Comparison of ENCODE assay signal across 18 mouse cellular contexts in genomic region chr6:118968776-118969175, GRCm38 (mm10).
DNase-seq lines count a peak whose midpoint lies in the region; ATAC-seq and TF ChIP-seq lines count a peak whose summit lies in the region.
"Had no signal": no experiment of that assay in that cellular context is flagged by ENCODE, and none has a peak within 500 bp of the region (broad histone marks: within the 10 kb centered on the region; RNA-seq: fewer than 3 reads in every experiment).

No protein-coding gene starts in this region.

- ATAC-seq in liver, embryonic 11.5 days (replicated peaks; ENCODE audit: low FRiP score), result 0 out of 2 replicates have a peak, but pooled peaks have one; percentile 29
- ATAC-seq in liver, postnatal 0 days, result no peak
- ATAC-seq in intestine, postnatal 0 days, result peak; percentile 53
- ATAC-seq in liver, embryonic 14.5 days (ENCODE audit: insufficient read depth), result no peak
- ATAC-seq: forebrain, embryonic 16.5 days had no signal

- no peak for DNase-seq in liver, embryonic 11.5 days (ENCODE audit: low spot score)
- no peak for DNase-seq in liver, postnatal 0 days
- no peak for DNase-seq in liver, embryonic 14.5 days (ENCODE audit: low read depth in 3 of 3, low spot score in 3 of 3)
- DNase-seq in right cerebral cortex, postnatal 4 days, result no peak
- no peak for DNase-seq in gastrocnemius, postnatal 10 days
- no peak for DNase-seq in retina, embryonic 14.5 days (ENCODE audit: low spot score)
- DNase-seq: adrenal gland, adult 2 months; adrenal gland, postnatal 25 days; cerebellum, adult 18-20 months; cerebellum, adult 9-11 months; cerebellum, postnatal 36 days; gastrocnemius, postnatal 25 days; heart, postnatal 36 days had no signal

- no peak overlapping the region for H3K4me2 ChIP-seq in liver, embryonic 11.5 days
- H3K4me2 ChIP-seq in liver, postnatal 0 days (ENCODE audit: low read depth, low read length), result no peak overlapping the region
- H3K4me2 ChIP-seq in intestine, postnatal 0 days (replicated peaks; ENCODE audit: low read depth), result no peak overlapping the region
- H3K4me2 ChIP-seq in liver, embryonic 14.5 days (ENCODE audit: low read depth), result no peak overlapping the region
- H3K4me2 ChIP-seq: embryonic facial prominence, embryonic 13.5 days; forebrain, embryonic 12.5 days; heart, embryonic 13.5 days had no signal

- H3K4me1 ChIP-seq in liver, embryonic 11.5 days (replicated peaks; ENCODE audit: control insufficient read depth, insufficient read depth, low read length), result peaks cover 8% of the 10 kb centered on the region
- peaks cover 7% of the 10 kb centered on the region; the same call in 1 of the 2 replicates for H3K4me1 ChIP-seq in liver, postnatal 0 days (ENCODE audit: insufficient read depth)
- 0 out of 2 replicates have a peak, but pooled peaks cover 12% of the 10 kb centered on the region for H3K4me1 ChIP-seq in intestine, postnatal 0 days (replicated peaks; ENCODE audit: control insufficient read depth, insufficient read depth, low read length)
- peaks cover 3 to 13% of the 10 kb centered on the region in 2 experiments; a peak in 3 of 4 replicates for H3K4me1 ChIP-seq in liver, embryonic 14.5 days (replicated peaks; ENCODE audit: control insufficient read depth in 2 of 2, insufficient read depth in 2 of 2, low read length in 1 of 2)
- H3K4me1 ChIP-seq: forebrain, embryonic 12.5 days had no signal

- H3K36me3 ChIP-seq in liver, embryonic 11.5 days (ENCODE audit: control insufficient read depth, insufficient read depth, low read length), result no peaks in the 10 kb centered on the region
- no peaks in the 10 kb centered on the region for H3K36me3 ChIP-seq in liver, postnatal 0 days (replicated peaks; ENCODE audit: insufficient read depth, low read length)
- no peaks in the 10 kb centered on the region for H3K36me3 ChIP-seq in intestine, postnatal 0 days (ENCODE audit: control insufficient read depth, insufficient read depth)
- no peaks in the 10 kb centered on the region for H3K36me3 ChIP-seq in liver, embryonic 14.5 days (replicated peaks; ENCODE audit: control insufficient read depth, insufficient read depth, low read depth)
- H3K36me3 ChIP-seq: embryonic facial prominence, embryonic 13.5 days; forebrain, embryonic 12.5 days; heart, embryonic 13.5 days had no signal

- no peaks in the 10 kb centered on the region; the same call in 1 of the 2 replicates for H3K27me3 ChIP-seq in liver, embryonic 11.5 days (replicated peaks; ENCODE audit: control insufficient read depth, insufficient read depth, low read length)
- H3K27me3 ChIP-seq in liver, postnatal 0 days (ENCODE audit: insufficient read depth, low read length), result no peaks in the 10 kb centered on the region
- H3K27me3 ChIP-seq in intestine, postnatal 0 days (replicated peaks; ENCODE audit: control insufficient read depth, insufficient read depth, low read length), result no peaks in the 10 kb centered on the region
- no peaks in the 10 kb centered on the region for H3K27me3 ChIP-seq in liver, embryonic 14.5 days (ENCODE audit: control insufficient read depth, insufficient read depth, low read length)
- H3K27me3 ChIP-seq: embryonic facial prominence, embryonic 13.5 days; forebrain, embryonic 12.5 days; heart, embryonic 13.5 days had no signal

- no peaks in the 10 kb centered on the region for H3K9me3 ChIP-seq in liver, embryonic 11.5 days (ENCODE audit: control insufficient read depth, low read length)
- H3K9me3 ChIP-seq in liver, postnatal 0 days (ENCODE audit: low read length), result no peaks in the 10 kb centered on the region
- no peaks in the 10 kb centered on the region for H3K9me3 ChIP-seq in intestine, postnatal 0 days (ENCODE audit: control insufficient read depth)
- H3K9me3 ChIP-seq in liver, embryonic 14.5 days (ENCODE audit: control insufficient read depth, low read length), result no peaks in the 10 kb centered on the region
- H3K9me3 ChIP-seq: embryonic facial prominence, embryonic 13.5 days; forebrain, embryonic 12.5 days; heart, embryonic 13.5 days had no signal

- H3K27ac ChIP-seq in liver, embryonic 11.5 days (ENCODE audit: low read depth, low read length), result no peak overlapping the region
- no peak overlapping the region for H3K27ac ChIP-seq in liver, postnatal 0 days (ENCODE audit: low read depth)
- peak overlapping the region; percentile 65 for H3K27ac ChIP-seq in intestine, postnatal 0 days (ENCODE audit: low read depth, low read length)
- H3K27ac ChIP-seq in liver, embryonic 14.5 days, result no peak overlapping the region
- H3K27ac ChIP-seq: embryonic facial prominence, embryonic 13.5 days; forebrain, embryonic 12.5 days; heart, embryonic 13.5 days had no signal

- H3K9ac ChIP-seq in liver, embryonic 11.5 days (ENCODE audit: low read depth, low read length), result no peak overlapping the region
- no peak overlapping the region for H3K9ac ChIP-seq in liver, postnatal 0 days (replicated peaks)
- H3K9ac ChIP-seq in intestine, postnatal 0 days (ENCODE audit: low read depth, low read length), result no peak overlapping the region
- no peak overlapping the region for H3K9ac ChIP-seq in liver, embryonic 14.5 days (replicated peaks)
- H3K9ac ChIP-seq: embryonic facial prominence, embryonic 13.5 days; forebrain, embryonic 12.5 days; heart, embryonic 13.5 days had no signal

- no peak for TF ChIP-seq CTCF in liver, postnatal 0 days (IDR thresholded peaks at IDR 0.05; ENCODE audit: low read depth)
- TF ChIP-seq CTCF in intestine, postnatal 0 days (IDR thresholded peaks at IDR 0.05; ENCODE audit: low read depth), result no peak
- no peak for TF ChIP-seq CTCF in liver, embryonic 14.5 days (IDR thresholded peaks at IDR 0.05; ENCODE audit: low read depth)

- TF ChIP-seq EP300 in liver, postnatal 0 days (IDR thresholded peaks at IDR 0.05; ENCODE audit: low read depth), result no peak
- 0 out of 2 replicates have a peak, but pooled peaks have one; percentile 18 for TF ChIP-seq EP300 in liver, embryonic 14.5 days (IDR thresholded peaks at IDR 0.05; ENCODE audit: low read depth)

- WGBS in liver, embryonic 11.5 days, result 28% methylated on average over 4 of the region's 4 CpGs
- 29% methylated on average over 4 of the region's 4 CpGs for WGBS in liver, postnatal 0 days (ENCODE audit: insufficient replicate concordance)
- 48% methylated on average over 4 of the region's 4 CpGs for WGBS in intestine, postnatal 0 days
- 19% methylated on average over 4 of the region's 4 CpGs for WGBS in liver, embryonic 14.5 days (ENCODE audit: insufficient replicate concordance)

- no peak overlapping the region for H3K4me3 ChIP-seq in liver, embryonic 11.5 days (ENCODE audit: low read depth, low read length)
- H3K4me3 ChIP-seq in liver, postnatal 0 days (ENCODE audit: low read depth, low read length), result no peak overlapping the region
- H3K4me3 ChIP-seq in intestine, postnatal 0 days (ENCODE audit: low read depth, low read length), result no peak overlapping the region
- no peak overlapping the region for H3K4me3 ChIP-seq in liver, embryonic 14.5 days (ENCODE audit: insufficient read depth in 1 of 2, low read depth in 2 of 2, low read length in 2 of 2)
- H3K4me3 ChIP-seq: embryonic facial prominence, embryonic 13.5 days; forebrain, embryonic 12.5 days; heart, embryonic 13.5 days had no signal

Comparison
In these comparisons a context has a peak if more than half of its experiments do, and no peak if none do; other contexts are left out.
1. ATAC-seq: peak in liver, embryonic 11.5 days (single experiment) and intestine, postnatal 0 days (single experiment); none in liver, postnatal 0 days (single experiment) and liver, embryonic 14.5 days (single experiment).